Mouse (Mus musculus): ENCODE data around the gene Sidt1. TPM values are rescaled to one million over a fixed set of nuclear protein-coding genes. Genes with fewer than 3 reads are reported as not detected.

Sidt1 gene
- polyA plus RNA-seq, 1 experiment from 2014 or later, result 0.71 TPM

DNA sequence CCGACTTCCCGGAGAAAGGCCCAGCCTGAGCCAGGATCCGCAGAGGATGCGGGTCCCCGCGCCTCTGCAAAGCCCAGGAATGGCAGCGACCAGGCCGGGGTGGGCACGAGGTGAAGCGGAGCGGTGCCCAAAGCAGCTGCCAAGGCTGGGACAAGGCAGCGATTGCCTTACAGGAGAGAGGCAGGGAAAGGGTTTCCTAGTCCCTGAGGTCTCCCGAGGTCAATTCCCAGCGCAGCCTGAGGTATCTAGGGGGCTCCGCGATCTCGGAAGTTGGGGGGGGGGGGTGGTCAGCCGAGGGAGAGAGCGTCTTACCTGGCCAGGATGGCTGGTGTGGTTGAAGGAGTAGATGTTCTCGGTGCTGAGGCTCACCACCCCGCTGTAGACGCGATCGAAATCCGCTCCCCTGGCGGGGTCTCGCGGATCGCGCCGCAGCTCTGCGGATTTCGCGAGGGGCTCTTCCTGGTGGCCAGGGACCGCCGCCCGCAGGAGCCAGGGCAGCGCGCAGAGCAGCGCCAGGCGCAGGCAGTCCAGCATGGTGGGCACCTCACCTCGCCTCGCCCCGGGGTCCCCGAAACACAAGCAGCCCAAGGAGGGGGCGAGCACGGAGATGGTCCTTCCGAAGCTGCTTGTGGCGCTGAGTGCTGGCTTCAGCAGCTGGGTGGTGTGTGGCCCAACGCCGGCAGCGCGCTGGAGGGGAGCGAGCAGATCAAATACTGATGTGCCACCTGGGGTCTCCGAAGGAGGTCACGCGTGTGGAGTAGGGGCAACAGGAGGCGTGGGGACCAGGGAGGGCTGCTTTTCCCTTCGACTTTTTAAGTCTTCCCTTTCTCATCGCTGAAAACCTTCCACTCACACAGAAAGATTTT lies 768 bp downstream of the Sidt1 start:
- peaks cover 11% of the 10 kb centered on the region; the same call in 1 of the 2 replicates for H3K4me1 ChIP-seq
- H3K4me2 ChIP-seq (replicated peaks), result peak overlapping the region; percentile 83
- ATAC-seq (ENCODE audit: low FRiP score), result peak; percentile 80
- H3K9me3 ChIP-seq (replicated peaks), result no peaks in the 10 kb centered on the region
- H3K9ac ChIP-seq, result peak overlapping the region; percentile 58
- peaks cover 35% of the 10 kb centered on the region for H3K27me3 ChIP-seq
- no peaks in the 10 kb centered on the region for H3K36me3 ChIP-seq
- no peak overlapping the region for H3K27ac ChIP-seq
- peak overlapping the region; percentile 51 for H3K4me3 ChIP-seq
- under 1% methylated on average over 60 of the region's 60 CpGs for WGBS

DNA sequence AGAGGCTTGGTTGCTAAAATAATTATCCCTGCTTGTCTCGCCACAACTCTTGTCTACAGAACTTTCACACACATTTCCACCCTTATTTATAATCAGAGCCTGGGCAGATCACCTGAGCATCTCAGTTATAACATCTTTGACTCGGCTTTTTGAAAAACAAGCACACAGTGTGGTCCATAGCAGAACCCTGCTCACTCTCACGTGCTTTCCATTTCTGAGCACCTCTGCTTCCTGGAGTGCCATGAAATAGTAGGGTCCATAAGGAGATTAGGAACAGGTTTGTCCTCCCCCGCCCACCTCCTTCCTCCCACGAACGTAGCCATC lies 1.4 kb downstream of the Sidt1 start:
- peak overlapping the region; percentile 58 for H3K9ac ChIP-seq
- 13% methylated on average over 6 of the region's 6 CpGs for WGBS
- peak overlapping the region; percentile 83 for H3K4me2 ChIP-seq (replicated peaks)
- H3K27me3 ChIP-seq, result peaks cover 35% of the 10 kb centered on the region
- no peaks in the 10 kb centered on the region for H3K36me3 ChIP-seq
- no peaks in the 10 kb centered on the region for H3K9me3 ChIP-seq (replicated peaks)
- peak overlapping the region; percentile 51 for H3K4me3 ChIP-seq
- no peak for ATAC-seq (ENCODE audit: low FRiP score)
- H3K4me1 ChIP-seq, result peaks cover 11% of the 10 kb centered on the region; the same call in 1 of the 2 replicates
- H3K27ac ChIP-seq, result no peak overlapping the region

DNA sequence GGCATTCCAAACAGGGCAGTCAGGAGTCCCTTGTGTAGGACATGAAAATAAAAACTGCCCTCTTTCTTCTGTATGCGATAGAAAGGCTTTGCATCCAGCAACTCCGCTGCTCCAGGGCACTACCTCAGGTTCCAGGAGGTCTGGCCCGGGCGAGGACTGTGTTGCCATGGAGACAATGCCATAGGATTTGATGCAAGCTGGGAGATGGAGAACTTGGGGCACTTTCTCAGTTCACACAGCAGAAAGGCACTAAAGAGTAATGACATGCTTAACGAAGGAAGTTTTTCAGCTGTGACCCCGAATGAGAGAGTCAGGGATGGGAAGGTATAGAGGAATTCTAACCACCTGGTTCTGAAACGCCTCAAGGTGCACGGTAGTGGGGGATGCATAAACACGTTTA lies 1.8 kb downstream of the Sidt1 start:
- H3K27me3 ChIP-seq, result peaks cover 35% of the 10 kb centered on the region
- no peak overlapping the region for H3K9ac ChIP-seq
- H3K9me3 ChIP-seq (replicated peaks), result no peaks in the 10 kb centered on the region
- H3K27ac ChIP-seq, result no peak overlapping the region
- H3K4me3 ChIP-seq, result no peak overlapping the region
- WGBS, result 16% methylated on average over 9 of the region's 9 CpGs
- H3K36me3 ChIP-seq, result no peaks in the 10 kb centered on the region
- peaks cover 11% of the 10 kb centered on the region; the same call in 1 of the 2 replicates for H3K4me1 ChIP-seq
- no peak for ATAC-seq (ENCODE audit: low FRiP score)
- no peak overlapping the region for H3K4me2 ChIP-seq (replicated peaks)

DNA sequence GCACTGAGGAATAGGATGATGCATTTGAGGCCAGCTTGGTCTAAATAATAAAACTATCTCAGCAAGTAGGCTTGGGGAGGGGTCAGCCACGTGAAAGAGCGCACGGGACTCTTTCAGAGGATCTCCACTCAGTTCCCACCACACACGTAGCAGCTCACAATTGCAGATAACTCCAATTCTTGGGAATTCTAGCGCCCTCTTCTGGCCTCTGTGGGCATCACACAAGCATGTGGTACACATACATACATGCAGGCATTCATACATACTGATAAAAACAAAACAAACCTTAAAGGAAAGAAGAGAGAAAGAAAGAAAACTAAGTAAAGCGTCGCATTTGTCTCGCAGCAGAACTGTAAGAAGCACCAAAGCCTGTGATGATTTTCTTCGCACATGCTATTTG lies 2.3 kb downstream of the Sidt1 start:
- H3K27ac ChIP-seq, result no peak overlapping the region
- peaks cover 11% of the 10 kb centered on the region; the same call in 1 of the 2 replicates for H3K4me1 ChIP-seq
- no peaks in the 10 kb centered on the region for H3K36me3 ChIP-seq
- no peak overlapping the region for H3K9ac ChIP-seq
- H3K4me3 ChIP-seq, result no peak overlapping the region
- WGBS, result 78% methylated on average over 9 of the region's 9 CpGs
- no peak for ATAC-seq (ENCODE audit: low FRiP score)
- peaks cover 35% of the 10 kb centered on the region for H3K27me3 ChIP-seq
- H3K9me3 ChIP-seq (replicated peaks), result no peaks in the 10 kb centered on the region
- no peak overlapping the region for H3K4me2 ChIP-seq (replicated peaks)

DNA sequence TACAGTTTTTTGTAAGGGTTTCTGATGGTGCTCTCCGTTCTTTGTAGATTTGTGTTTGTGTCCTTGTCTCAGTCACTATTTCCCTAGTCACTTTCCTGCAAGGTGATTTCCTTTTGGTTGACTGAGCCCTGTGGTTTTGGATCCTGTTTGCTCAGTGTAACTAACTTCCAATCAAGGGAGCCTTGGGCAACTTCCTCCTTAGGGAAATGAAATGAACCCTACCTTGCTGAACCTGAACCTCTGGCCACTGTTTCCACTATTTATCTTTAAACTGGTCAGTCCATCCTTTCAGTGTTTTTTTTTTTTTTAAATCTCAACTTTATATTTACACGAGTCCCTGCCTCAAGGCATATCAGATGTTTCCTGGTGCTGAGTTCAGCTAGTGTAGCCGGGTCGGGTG lies 4.4 kb downstream of the Sidt1 start:
- no peak overlapping the region for H3K27ac ChIP-seq
- no peak for ATAC-seq (ENCODE audit: low FRiP score)
- H3K9ac ChIP-seq, result no peak overlapping the region
- no peak overlapping the region for H3K4me2 ChIP-seq (replicated peaks)
- no peaks in the 10 kb centered on the region for H3K9me3 ChIP-seq (replicated peaks)
- no peak overlapping the region for H3K4me3 ChIP-seq
- peaks cover 31% of the 10 kb centered on the region for H3K27me3 ChIP-seq
- no peaks in the 10 kb centered on the region for H3K36me3 ChIP-seq
- H3K4me1 ChIP-seq, result peaks cover 11% of the 10 kb centered on the region; the same call in 1 of the 2 replicates
- WGBS, result 75% methylated on average over 4 of the region's 4 CpGs

DNA sequence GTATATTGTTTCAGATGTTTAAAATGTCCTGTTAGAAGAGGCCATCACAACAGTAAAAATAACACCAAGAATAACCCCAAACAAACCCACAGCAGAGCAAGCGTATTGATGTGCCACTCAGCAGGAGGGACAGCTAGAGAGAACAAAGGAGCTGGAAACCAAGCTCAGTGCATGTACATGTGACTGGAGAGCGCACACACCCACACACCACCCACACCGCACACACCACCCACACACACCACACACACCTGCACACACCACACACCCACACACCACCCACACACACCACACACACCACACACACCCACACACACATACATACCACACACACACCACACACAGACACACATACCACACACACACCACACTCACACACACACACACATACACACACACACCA lies 12.8 kb downstream of the Sidt1 start:
- H3K9me3 ChIP-seq (replicated peaks), result no peaks in the 10 kb centered on the region
- 73% methylated on average over 2 of the region's 3 CpGs for WGBS
- peaks cover 3% of the 10 kb centered on the region; the same call in 1 of the 2 replicates for H3K4me1 ChIP-seq
- no peaks in the 10 kb centered on the region for H3K27me3 ChIP-seq
- no peak overlapping the region for H3K4me2 ChIP-seq (replicated peaks)
- H3K27ac ChIP-seq, result no peak overlapping the region
- H3K9ac ChIP-seq, result no peak overlapping the region
- H3K4me3 ChIP-seq, result no peak overlapping the region
- no peak for ATAC-seq (ENCODE audit: low FRiP score)
- H3K36me3 ChIP-seq, result no peaks in the 10 kb centered on the region

DNA sequence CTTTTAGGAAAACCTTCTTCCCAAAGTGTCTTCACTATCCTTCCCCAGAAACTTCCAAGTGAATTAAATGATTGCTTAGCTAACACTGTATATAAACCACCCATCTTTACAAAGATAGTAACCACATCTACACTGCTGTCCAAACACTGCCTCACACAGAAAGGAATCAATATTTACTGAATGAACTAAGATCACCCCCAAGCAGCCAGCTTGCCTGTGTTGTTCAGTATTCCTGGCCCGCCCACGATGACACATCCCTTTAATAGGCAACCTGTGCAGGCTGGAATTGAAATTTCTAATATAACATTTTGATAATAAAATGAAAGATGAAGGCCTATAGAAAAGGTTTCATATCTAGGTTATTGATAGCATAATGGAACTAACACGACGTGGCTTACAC lies 16.6 kb downstream of the Sidt1 start:
- no peak for ATAC-seq (ENCODE audit: low FRiP score)
- WGBS, result 79% methylated on average over 4 of the region's 4 CpGs

DNA sequence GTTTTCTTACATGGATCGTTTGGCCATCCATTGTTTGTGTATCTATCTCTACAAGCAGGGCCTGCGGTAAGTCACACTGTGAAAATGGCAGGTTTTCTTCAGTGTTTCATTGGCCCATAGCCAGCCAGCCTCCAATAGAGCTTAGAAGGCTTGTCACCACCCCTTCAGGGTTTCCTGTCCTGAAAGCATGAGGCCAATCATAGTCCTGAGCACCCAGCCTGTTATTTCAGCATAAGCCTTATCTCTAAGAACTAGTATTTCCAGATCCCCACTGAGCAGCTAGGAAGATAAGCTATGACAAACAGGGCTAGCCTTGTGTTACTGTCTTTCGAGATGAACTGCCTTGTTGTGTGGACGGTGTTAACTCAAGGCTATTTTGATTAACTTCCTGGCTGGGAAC lies 19.6 kb downstream of the Sidt1 start:
- WGBS, result 83% methylated on average over 4 of the region's 4 CpGs
- no peaks in the 10 kb centered on the region for H3K9me3 ChIP-seq (replicated peaks)
- H3K4me1 ChIP-seq, result no peaks in the 10 kb centered on the region
- H3K36me3 ChIP-seq, result no peaks in the 10 kb centered on the region
- H3K4me3 ChIP-seq, result no peak overlapping the region
- H3K27ac ChIP-seq, result no peak overlapping the region
- no peak overlapping the region for H3K9ac ChIP-seq
- no peak for ATAC-seq (ENCODE audit: low FRiP score)
- no peak overlapping the region for H3K4me2 ChIP-seq (replicated peaks)
- H3K27me3 ChIP-seq, result no peaks in the 10 kb centered on the region

More for the DNA sequence above, 16.6 kb downstream of the Sidt1 start:
- no peaks in the 10 kb centered on the region for H3K27me3 ChIP-seq
- H3K4me3 ChIP-seq, result no peak overlapping the region
- H3K9me3 ChIP-seq (replicated peaks), result no peaks in the 10 kb centered on the region
- peaks cover 3% of the 10 kb centered on the region; the same call in 1 of the 2 replicates for H3K4me1 ChIP-seq
- H3K27ac ChIP-seq, result no peak overlapping the region
- no peak overlapping the region for H3K9ac ChIP-seq
- H3K36me3 ChIP-seq, result no peaks in the 10 kb centered on the region
- no peak overlapping the region for H3K4me2 ChIP-seq (replicated peaks)

DNA sequence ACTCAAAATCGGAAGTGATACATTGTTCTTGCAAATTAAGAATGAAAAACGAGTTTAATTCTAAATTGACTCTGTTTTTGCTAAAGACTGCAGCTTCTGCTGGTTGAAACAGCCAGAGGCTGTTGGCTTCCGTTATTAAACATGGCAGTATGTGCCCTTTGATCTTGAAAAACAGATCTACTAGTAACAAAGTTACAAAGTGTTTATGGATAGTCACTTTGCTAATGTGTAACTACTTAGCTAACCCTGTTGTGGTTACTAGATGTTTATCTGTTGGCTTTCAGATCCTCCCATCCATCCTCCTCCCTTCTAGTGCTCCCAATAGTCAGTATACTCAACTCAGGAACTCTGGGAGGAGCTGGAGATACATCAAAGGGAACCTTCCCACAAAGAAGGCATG lies 27.4 kb downstream of the Sidt1 start:
- H3K9me3 ChIP-seq (replicated peaks), result no peaks in the 10 kb centered on the region
- ATAC-seq (ENCODE audit: low FRiP score), result no peak

DNA sequence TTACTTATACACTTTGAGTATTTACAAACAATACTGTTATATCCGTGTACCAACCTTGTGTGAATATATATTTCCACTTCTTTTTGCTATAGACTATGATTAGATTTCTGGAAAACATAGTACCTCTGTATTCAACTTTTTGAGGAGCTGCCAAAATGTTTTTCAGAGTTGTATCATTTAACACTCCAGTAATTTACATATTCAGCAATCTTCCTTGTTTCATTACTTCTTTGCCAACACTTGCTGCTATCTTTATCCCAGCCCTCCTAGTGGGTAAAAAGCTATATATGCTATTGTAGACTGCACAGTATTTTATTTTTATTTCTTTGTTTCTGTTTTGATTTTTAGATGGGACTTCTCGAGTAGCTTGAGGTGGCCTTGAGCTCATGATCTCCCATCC lies 29.2 kb downstream of the Sidt1 start:
- Histone ChIP-seq H3K9ac (no peak overlapping the region), H3K4me2 (replicated peaks) (no peak overlapping the region), H3K27ac (no peak overlapping the region), H3K4me1 (no peaks in the 10 kb centered on the region), H3K4me3 (no peak overlapping the region), H3K36me3 (no peaks in the 10 kb centered on the region), H3K27me3 (no peaks in the 10 kb centered on the region), H3K9me3 (replicated peaks) (no peaks in the 10 kb centered on the region)
- no peak for ATAC-seq (ENCODE audit: low FRiP score)
- 72% methylated on average over 2 of the region's 2 CpGs for WGBS

More for the DNA sequence above, 27.4 kb downstream of the Sidt1 start:
- no peak overlapping the region for H3K4me3 ChIP-seq
- no peak overlapping the region for H3K4me2 ChIP-seq (replicated peaks)
- no peaks in the 10 kb centered on the region for H3K4me1 ChIP-seq
- no peaks in the 10 kb centered on the region for H3K27me3 ChIP-seq
- WGBS, result 74% methylated on average over 3 of the region's 3 CpGs
- H3K27ac ChIP-seq, result no peak overlapping the region
- H3K36me3 ChIP-seq, result no peaks in the 10 kb centered on the region
- H3K9ac ChIP-seq, result no peak overlapping the region

DNA sequence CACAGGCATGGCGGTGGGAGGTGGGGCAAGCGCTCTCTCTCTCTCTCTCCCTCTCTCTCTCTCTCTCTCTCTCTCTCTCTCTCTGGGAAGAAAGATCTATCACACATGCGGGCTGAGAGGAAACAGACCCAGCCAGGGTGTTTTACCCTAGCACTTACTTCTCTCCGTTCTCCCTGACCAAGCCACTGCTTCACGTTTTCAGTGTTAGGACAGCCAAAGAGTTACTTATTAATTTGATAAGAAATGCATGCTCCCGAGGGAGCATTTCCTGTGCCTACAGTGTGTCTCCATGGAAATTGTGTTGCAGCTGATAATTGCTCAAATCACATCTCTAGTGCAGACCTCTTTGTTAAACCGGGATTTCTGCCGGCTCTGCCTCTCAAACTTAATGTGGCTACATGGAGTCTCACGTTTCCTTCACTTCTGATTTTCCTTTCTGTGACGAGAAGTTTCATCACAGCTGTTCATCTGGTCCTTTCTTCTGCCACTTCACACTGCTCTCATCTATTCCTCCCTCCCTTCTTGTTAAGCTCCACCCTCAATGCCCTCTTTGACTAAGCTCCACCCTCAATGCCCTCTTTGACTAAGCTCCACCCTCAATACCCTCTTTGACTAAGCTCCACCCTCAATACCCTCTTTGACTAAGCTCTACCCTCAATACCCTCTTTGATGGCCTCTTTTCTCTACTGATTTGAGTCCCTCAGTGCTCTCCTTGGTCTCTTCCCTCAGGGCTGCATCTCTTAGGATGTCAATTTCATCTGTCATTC lies 30.7 kb downstream of the Sidt1 start:
- no peak for ATAC-seq (ENCODE audit: low FRiP score)
- no peaks in the 10 kb centered on the region for H3K9me3 ChIP-seq (replicated peaks)
- no peaks in the 10 kb centered on the region for H3K36me3 ChIP-seq
- no peak overlapping the region for H3K4me3 ChIP-seq
- no peak overlapping the region for H3K9ac ChIP-seq
- WGBS, result 63% methylated on average over 10 of the region's 10 CpGs
- no peak overlapping the region for H3K4me2 ChIP-seq (replicated peaks)
- H3K4me1 ChIP-seq, result no peaks in the 10 kb centered on the region
- no peak overlapping the region for H3K27ac ChIP-seq
- H3K27me3 ChIP-seq, result no peaks in the 10 kb centered on the region

DNA sequence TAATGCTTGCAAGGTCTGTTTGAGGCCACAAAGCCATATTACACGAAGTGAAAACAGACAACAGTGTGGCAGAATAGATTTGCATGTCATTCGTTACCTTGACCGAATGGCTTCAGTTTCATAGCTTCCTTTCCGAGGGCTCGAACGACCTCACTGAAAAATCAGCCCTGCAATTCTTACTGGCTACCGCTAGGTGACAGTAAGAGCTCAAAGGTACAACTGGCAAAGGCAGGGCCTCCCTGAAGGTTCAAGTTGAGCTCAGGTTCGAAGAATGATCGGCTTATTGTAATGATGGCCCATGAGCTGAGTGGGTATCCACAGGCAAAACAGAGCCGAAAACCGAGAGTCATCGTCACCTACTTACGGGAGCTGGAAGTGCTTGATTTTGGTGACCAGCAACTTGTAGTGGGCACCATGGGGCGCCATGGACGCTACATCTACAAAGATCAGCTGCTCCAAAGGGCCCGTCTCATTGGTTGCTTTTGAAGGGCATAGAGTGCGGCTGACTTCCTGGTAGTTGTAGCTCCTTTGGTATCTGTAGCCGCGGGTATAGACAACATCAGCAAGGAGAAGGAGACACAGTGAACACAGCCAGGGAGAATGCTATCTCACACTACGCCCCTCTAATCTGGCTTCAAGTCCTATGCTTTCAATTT lies 33.4 kb downstream of the Sidt1 start:
- WGBS, result 82% methylated on average over 20 of the region's 20 CpGs
- no peak overlapping the region for H3K4me3 ChIP-seq
- ATAC-seq (ENCODE audit: low FRiP score), result no peak
- no peaks in the 10 kb centered on the region for H3K27me3 ChIP-seq
- H3K9ac ChIP-seq, result no peak overlapping the region
- no peaks in the 10 kb centered on the region for H3K4me1 ChIP-seq
- H3K4me2 ChIP-seq (replicated peaks), result no peak overlapping the region
- H3K9me3 ChIP-seq (replicated peaks), result no peaks in the 10 kb centered on the region
- H3K27ac ChIP-seq, result no peak overlapping the region
- H3K36me3 ChIP-seq, result no peaks in the 10 kb centered on the region

Data from hindbrain, embryonic 12.5 days (tissue).